In genomic region chr1:87855522-87855921, GRCm38 (mm10) we compare ENCODE assay signal across 14 mouse cellular contexts. TPM values are rescaled to one million over a fixed set of nuclear protein-coding genes. Genes with fewer than 3 reads are reported as not detected.
DNase-seq lines count a peak whose midpoint lies in the region; ATAC-seq and TF ChIP-seq lines count a peak whose summit lies in the region.
"Had no signal": no experiment of that assay in that cellular context is flagged by ENCODE, and none has a peak within 500 bp of the region (broad histone marks: within the 10 kb centered on the region; RNA-seq: fewer than 3 reads in every experiment).

No protein-coding gene starts in this region.

- TF ChIP-seq CTCF in forebrain, postnatal 0 days (IDR thresholded peaks at IDR 0.05; ENCODE audit: low read depth), result no peak
- no peak for TF ChIP-seq CTCF in CH12.LX (conservative IDR thresholded peaks at IDR 0.05 in 1 of 2, IDR thresholded peaks at IDR 0.05 in 1 of 2; ENCODE audit: low read depth in 2 of 2, low read length in 2 of 2)
- no peak for TF ChIP-seq CTCF in liver, postnatal 0 days (IDR thresholded peaks at IDR 0.05; ENCODE audit: low read depth)

- peak overlapping the region; percentile 80 for H3K4me2 ChIP-seq in forebrain, embryonic 13.5 days
- H3K4me2 ChIP-seq in forebrain, postnatal 0 days (ENCODE audit: low read depth), result no peak overlapping the region
- peak overlapping the region; percentile 93; the same call in 1 of the 2 replicates for H3K4me2 ChIP-seq in kidney, embryonic 15.5 days
- peak overlapping the region; percentile 95 for H3K4me2 ChIP-seq in CH12.LX (ENCODE audit: insufficient read depth, low read depth, poor library complexity, severe bottlenecking)
- peak overlapping the region; percentile 99 for H3K4me2 ChIP-seq in liver, postnatal 0 days (ENCODE audit: low read depth, low read length)

- in situ Hi-C loops in CH12.LX (cut with MboI; ENCODE audit: low pct_ligation_motif_present, low pct_unique_long_range_greater_than_20kb, low sequenced_read_pairs), result no loop called here

- H3K27me3 ChIP-seq in forebrain, embryonic 13.5 days, result no peaks in the 10 kb centered on the region
- no peaks in the 10 kb centered on the region for H3K27me3 ChIP-seq in forebrain, postnatal 0 days (ENCODE audit: insufficient read depth, low read length)
- no peaks in the 10 kb centered on the region for H3K27me3 ChIP-seq in kidney, embryonic 15.5 days
- H3K27me3 ChIP-seq in CH12.LX (replicated peaks), result no peaks in the 10 kb centered on the region
- H3K27me3 ChIP-seq in liver, postnatal 0 days (ENCODE audit: insufficient read depth, low read length), result no peaks in the 10 kb centered on the region

- TF ChIP-seq POLR2A in CH12.LX (IDR thresholded peaks at IDR 0.05; ENCODE audit: low read depth, low read length), result no peak

- no peak for TF ChIP-seq RAD21 in CH12.LX (IDR thresholded peaks at IDR 0.05; ENCODE audit: low read depth, low read length)

- no peak for ATAC-seq in forebrain, embryonic 13.5 days
- no peak for ATAC-seq in forebrain, postnatal 0 days
- ATAC-seq in kidney, embryonic 15.5 days (replicated peaks; ENCODE audit: low FRiP score), result no peak
- ATAC-seq in liver, postnatal 0 days, result no peak

- dilution Hi-C loops in CH12.LX (cut with MboI; ENCODE audit: extremely low pct_ligation_motif_present, extremely low pct_unique_long_range_greater_than_20kb, low sequenced_read_pairs), result no loop called here

- no peak for DNase-seq in forebrain, postnatal 0 days
- DNase-seq in kidney, postnatal 10 days, result no peak
- no peak for DNase-seq in CH12.LX (ENCODE audit: extremely low read depth)
- DNase-seq in liver, postnatal 0 days, result no peak
- DNase-seq in lung, postnatal 4 days, result no peak
- no peak for DNase-seq in MN1 (ENCODE audit: low spot score)
- DNase-seq: adrenal gland, postnatal 10 days; kidney, postnatal 25 days; layer of hippocampus, postnatal 36 days; lung, postnatal 14 days; right cerebral cortex, adult 18-20 months had no signal

- H3K27ac ChIP-seq in forebrain, embryonic 13.5 days, result no peak overlapping the region
- no peak overlapping the region for H3K27ac ChIP-seq in forebrain, postnatal 0 days (ENCODE audit: low read depth, low read length)
- H3K27ac ChIP-seq in kidney, embryonic 15.5 days, result no peak overlapping the region
- H3K27ac ChIP-seq in CH12.LX (ENCODE audit: insufficient read depth, low read depth), result no peak overlapping the region
- no peak overlapping the region for H3K27ac ChIP-seq in liver, postnatal 0 days (ENCODE audit: low read depth)

- H3K4me1 ChIP-seq in forebrain, embryonic 13.5 days, result peaks cover 25% of the 10 kb centered on the region
- peaks cover 14% of the 10 kb centered on the region for H3K4me1 ChIP-seq in forebrain, postnatal 0 days (ENCODE audit: insufficient read depth)
- peaks cover 24% of the 10 kb centered on the region for H3K4me1 ChIP-seq in kidney, embryonic 15.5 days
- peaks cover 27 to 71% of the 10 kb centered on the region in 2 experiments for H3K4me1 ChIP-seq in CH12.LX (ENCODE audit: control insufficient read depth in 1 of 2, insufficient read depth in 2 of 2)
- peaks cover 52% of the 10 kb centered on the region for H3K4me1 ChIP-seq in liver, postnatal 0 days (ENCODE audit: insufficient read depth)

- H3K79me2 ChIP-seq in CH12.LX (replicated peaks; ENCODE audit: control insufficient read depth, extremely low read depth, insufficient read depth, poor library complexity, severe bottlenecking), result peaks cover 70% of the 10 kb centered on the region

- no peak for TF ChIP-seq EP300 in CH12.LX (IDR thresholded peaks at IDR 0.05; ENCODE audit: low read length)
- TF ChIP-seq EP300 in liver, postnatal 0 days (IDR thresholded peaks at IDR 0.05; ENCODE audit: low read depth), result no peak

- WGBS in forebrain, embryonic 13.5 days, result 79% methylated on average over 1 of the region's 1 CpGs
- 73% methylated on average over 1 of the region's 1 CpGs for WGBS in forebrain, postnatal 0 days
- 79% methylated on average over 1 of the region's 1 CpGs for WGBS in kidney, embryonic 15.5 days
- WGBS in liver, postnatal 0 days (ENCODE audit: insufficient replicate concordance), result 79% methylated on average over 1 of the region's 1 CpGs

- H3K36me3 ChIP-seq in forebrain, embryonic 13.5 days (ENCODE audit: poor library complexity, severe bottlenecking), result no peaks in the 10 kb centered on the region
- H3K36me3 ChIP-seq in forebrain, postnatal 0 days (ENCODE audit: insufficient read depth), result no peaks in the 10 kb centered on the region
- H3K36me3 ChIP-seq in kidney, embryonic 15.5 days, result no peaks in the 10 kb centered on the region
- peaks cover 0 to 17% of the 10 kb centered on the region in 2 experiments for H3K36me3 ChIP-seq in CH12.LX (replicated peaks in 1 of 2; ENCODE audit: control insufficient read depth in 1 of 2, insufficient read depth in 1 of 2, low read length in 1 of 2)
- H3K36me3 ChIP-seq in liver, postnatal 0 days (replicated peaks; ENCODE audit: insufficient read depth, low read length), result no peaks in the 10 kb centered on the region

- H3K9me3 ChIP-seq in forebrain, embryonic 13.5 days (replicated peaks), result no peaks in the 10 kb centered on the region
- H3K9me3 ChIP-seq in forebrain, postnatal 0 days (ENCODE audit: low read length), result no peaks in the 10 kb centered on the region
- H3K9me3 ChIP-seq in kidney, embryonic 15.5 days (replicated peaks), result no peaks in the 10 kb centered on the region
- H3K9me3 ChIP-seq in CH12.LX (replicated peaks; ENCODE audit: low read length), result no peaks in the 10 kb centered on the region
- no peaks in the 10 kb centered on the region for H3K9me3 ChIP-seq in liver, postnatal 0 days (ENCODE audit: low read length)

- H3K9ac ChIP-seq in forebrain, embryonic 13.5 days, result no peak overlapping the region
- H3K9ac ChIP-seq in forebrain, postnatal 0 days, result no peak overlapping the region
- H3K9ac ChIP-seq in kidney, embryonic 15.5 days, result no peak overlapping the region
- peak overlapping the region; percentile 88 for H3K9ac ChIP-seq in CH12.LX (ENCODE audit: insufficient read depth, low read depth)
- 0 out of 2 replicates have a peak overlapping the region, but pooled peaks have one; percentile 92 for H3K9ac ChIP-seq in liver, postnatal 0 days (replicated peaks)

- no peak overlapping the region for H3K4me3 ChIP-seq in forebrain, embryonic 13.5 days
- no peak overlapping the region for H3K4me3 ChIP-seq in forebrain, postnatal 0 days (ENCODE audit: low read depth, low read length)
- no peak overlapping the region for H3K4me3 ChIP-seq in kidney, embryonic 15.5 days (replicated peaks)
- peak overlapping the region; percentile 85 to 99 (median 96) for H3K4me3 ChIP-seq in CH12.LX (replicated peaks in 1 of 3; ENCODE audit: low read depth in 2 of 3, low read length in 2 of 3, poor library complexity in 1 of 3)
- peak overlapping the region; percentile 93; the same call in 1 of the 2 replicates for H3K4me3 ChIP-seq in liver, postnatal 0 days (ENCODE audit: low read depth, low read length)

TF ChIP-seq in CH12.LX, 34 proteins besides CTCF, POLR2A, EP300 and RAD21:
- TF ChIP-seq ZKSCAN1 (IDR thresholded peaks at IDR 0.05; ENCODE audit: borderline replicate concordance, low read depth, low read length) (no peak), ZMIZ1 (IDR thresholded peaks at IDR 0.05; ENCODE audit: low read depth, low read length) (no peak), CHD1 (IDR thresholded peaks at IDR 0.05; ENCODE audit: low read depth, low read length) (no peak), MXI1 (IDR thresholded peaks at IDR 0.05; ENCODE audit: low read depth, low read length) (no peak)
TF ChIP-seq in CH12.LX: peak in this region for 0.

RNA-seq across cellular contexts. Expression of gene Dgkd, which starts 2.4 kb away (rescaled TPM):
- polyA plus RNA-seq in forebrain, embryonic 13.5 days (2015; fragmentation: Nextera tagmentation; extraction: Ambion mirVana), result 36.6 and 43.6 TPM in 2 replicates
- total RNA-seq in forebrain, postnatal 0 days (2014; rRNA removed), result 80.2 and 80.4 TPM in 2 replicates
- 30.1 and 37.1 TPM in 2 replicates for polyA plus RNA-seq in forebrain, postnatal 0 days (2015; fragmentation: Nextera tagmentation; extraction: Ambion mirVana)
- polyA plus RNA-seq in kidney, embryonic 15.5 days (2015; fragmentation: Nextera tagmentation; extraction: Ambion mirVana), result 30.0 and 33.6 TPM in 2 replicates
- total RNA-seq in CH12.LX (2012; rRNA removed), result 73.4 and 89.9 TPM in 2 replicates
- 57.5 and 58.0 TPM in 2 replicates for total RNA-seq in CH12.LX (2014; rRNA removed)
- 73.8 and 77.3 TPM in 2 replicates for polyA plus RNA-seq in CH12.LX (2012; ENCODE audit: insufficient read length, low read depth)
- polyA plus RNA-seq in liver, postnatal 0 days (2015; fragmentation: Nextera tagmentation; extraction: Ambion mirVana), result 8.3 and 9.1 TPM in 2 replicates

RNA-seq across cellular contexts. Expression of gene Sag, which starts 52.0 kb away (rescaled TPM):
- polyA plus RNA-seq in forebrain, embryonic 13.5 days (2015; fragmentation: Nextera tagmentation; extraction: Ambion mirVana), result 2.4 and 2.8 TPM in 2 replicates
- total RNA-seq in forebrain, postnatal 0 days (2014; rRNA removed), result 0.76 and 1.3 TPM in 2 replicates
- 1.4 and 1.6 TPM in 2 replicates for polyA plus RNA-seq in forebrain, postnatal 0 days (2015; fragmentation: Nextera tagmentation; extraction: Ambion mirVana)
- polyA plus RNA-seq in kidney, embryonic 15.5 days (2015; fragmentation: Nextera tagmentation; extraction: Ambion mirVana), result 3.0 and 3.1 TPM in 2 replicates
- total RNA-seq in CH12.LX (2012; rRNA removed) (1.0 and 2.5 TPM in 2 replicates), CH12.LX (2014; rRNA removed) (0.19 TPM in 1 of 2 replicates, not detected in the other)
- 0.45 and 2.0 TPM in 2 replicates for polyA plus RNA-seq in CH12.LX (2012; ENCODE audit: insufficient read length, low read depth)
- 0.17 and 0.42 TPM in 2 replicates for polyA plus RNA-seq in liver, postnatal 0 days (2015; fragmentation: Nextera tagmentation; extraction: Ambion mirVana)
- polyA plus RNA-seq: erythroblast, embryonic 14.5 days had no signal

Comparison
In these comparisons a context has a peak if more than half of its experiments do, and no peak if none do; other contexts are left out.
1. H3K4me3 ChIP-seq: peak in CH12.LX (3 of 3) and liver, postnatal 0 days (single experiment); none in forebrain, embryonic 13.5 days (single experiment), forebrain, postnatal 0 days (single experiment) and kidney, embryonic 15.5 days (single experiment).
2. H3K9ac ChIP-seq: peak in CH12.LX (single experiment) and liver, postnatal 0 days (single experiment); none in forebrain, embryonic 13.5 days (single experiment), forebrain, postnatal 0 days (single experiment) and kidney, embryonic 15.5 days (single experiment).